Mouse (Mus musculus) macrophage (primary cell): ENCODE data around the gene Kcna2. TPM values are rescaled to one million over a fixed set of nuclear protein-coding genes. Genes with fewer than 3 reads are reported as not detected.

Experiments
- H3K27ac ChIP-seq: fragments of 350-480 bp; formaldehyde crosslinking; 2 replicates; pipeline ENCODE4 v1.9.0; 2021
- H3K36me3 ChIP-seq: fragments of 350-480 bp; formaldehyde crosslinking; 2 replicates; pipeline ENCODE4 v1.9.0; 2021; ENCODE audit errors: inconsistent target
- H3K4me3 ChIP-seq: fragments of 350-480 bp; formaldehyde crosslinking; 2 replicates; pipeline ENCODE4 v1.9.0; 2021; ENCODE audit errors: inconsistent target
- H3K79me2 ChIP-seq: fragments of 350-480 bp; formaldehyde crosslinking; 2 replicates; pipeline ENCODE4 v1.9.0; 2021; ENCODE audit errors: inconsistent target
- WGBS: methylation state at CpG from one replicate; pipeline ENCODE4 v1.1.7; 2026; ENCODE audit warnings: inconsistent platforms; ENCODE audit not compliant: missing documents; 5-methylcytosine and 5-hydroxymethylcytosine counted together
- polyA plus RNA-seq: library from polyadenylated mRNA; stranded (reverse); fragments of 250-400 nt; gene quantifications from 3 replicates; pipeline ENCODE4 v1.2.4, GENCODE M21; 2018; ENCODE audit warnings: inconsistent platforms

The Kcna2 gene
- polyA plus RNA-seq, 1 experiment from 2014 or later = 0.29 TPM

GRCm38 (mm10) chr3:107114941-107115340 lies 14.0 kb downstream of the Kcna2 start:
- no peaks in the 10 kb centered on the region for H3K36me3 ChIP-seq

GRCm38 (mm10) chr3:107115746-107116145 lies 14.8 kb downstream of the Kcna2 start:
- H3K27ac ChIP-seq = no peak overlapping the region
- H3K4me3 ChIP-seq = no peak overlapping the region
- H3K36me3 ChIP-seq = no peaks in the 10 kb centered on the region
- no peaks in the 10 kb centered on the region for H3K79me2 ChIP-seq
- 73% methylated on average over 2 of the region's 2 CpGs for WGBS

More at GRCm38 (mm10) chr3:107114941-107115340, 14.0 kb downstream of the Kcna2 start:
- H3K79me2 ChIP-seq = no peaks in the 10 kb centered on the region
- no peak overlapping the region for H3K27ac ChIP-seq
- 88% methylated on average over 2 of the region's 2 CpGs for WGBS
- no peak overlapping the region for H3K4me3 ChIP-seq

GRCm38 (mm10) chr3:107119864-107120564 lies 19.1 kb downstream of the Kcna2 start:
- WGBS = 6% methylated on average over 2 of the region's 2 CpGs
- H3K4me3 ChIP-seq = no peak overlapping the region
- no peak overlapping the region for H3K27ac ChIP-seq
- H3K36me3 ChIP-seq = no peaks in the 10 kb centered on the region
- no peaks in the 10 kb centered on the region for H3K79me2 ChIP-seq

GRCm38 (mm10) chr3:107122306-107122705 lies 21.4 kb downstream of the Kcna2 start:
- Histone ChIP-seq H3K36me3 (no peaks in the 10 kb centered on the region), H3K79me2 (no peaks in the 10 kb centered on the region), H3K4me3 (no peak overlapping the region), H3K27ac (no peak overlapping the region)

- Histone ChIP-seq H3K27ac (no peak overlapping the region), H3K4me3 (no peak overlapping the region), H3K79me2 (no peaks in the 10 kb centered on the region), H3K36me3 (no peaks in the 10 kb centered on the region)
- WGBS = 94% methylated on average over 1 of the region's 1 CpGs
Measured at GRCm38 (mm10) chr3:107127667-107128066, 26.7 kb downstream of the Kcna2 start.

- Histone ChIP-seq H3K27ac (no peak overlapping the region), H3K4me3 (no peak overlapping the region), H3K79me2 (no peaks in the 10 kb centered on the region), H3K36me3 (no peaks in the 10 kb centered on the region)
- 88% methylated on average over 3 of the region's 3 CpGs for WGBS
Measured at GRCm38 (mm10) chr3:107128421-107128820, 27.5 kb downstream of the Kcna2 start.

GRCm38 (mm10) chr3:107129251-107129650 lies 28.3 kb downstream of the Kcna2 start:
- H3K4me3 ChIP-seq = no peak overlapping the region
- no peak overlapping the region for H3K27ac ChIP-seq
- no peaks in the 10 kb centered on the region for H3K36me3 ChIP-seq
- no peaks in the 10 kb centered on the region for H3K79me2 ChIP-seq
- 90% methylated on average over 2 of the region's 2 CpGs for WGBS

- H3K79me2 ChIP-seq = no peaks in the 10 kb centered on the region
- no peaks in the 10 kb centered on the region for H3K36me3 ChIP-seq
- no peak overlapping the region for H3K27ac ChIP-seq
- H3K4me3 ChIP-seq = no peak overlapping the region
- WGBS = 92% methylated on average over 4 of the region's 4 CpGs
Measured at GRCm38 (mm10) chr3:107130661-107131326, 29.8 kb downstream of the Kcna2 start.

GRCm38 (mm10) chr3:107131846-107132245 lies 30.9 kb downstream of the Kcna2 start:
- Histone ChIP-seq H3K79me2 (no peaks in the 10 kb centered on the region), H3K27ac (no peak overlapping the region), H3K4me3 (no peak overlapping the region), H3K36me3 (no peaks in the 10 kb centered on the region)
- WGBS = 86% methylated on average over 6 of the region's 6 CpGs

- Histone ChIP-seq H3K79me2 (no peaks in the 10 kb centered on the region), H3K36me3 (no peaks in the 10 kb centered on the region), H3K4me3 (no peak overlapping the region), H3K27ac (no peak overlapping the region)
- 91% methylated on average over 6 of the region's 6 CpGs for WGBS
Measured at GRCm38 (mm10) chr3:107132651-107133050, 31.7 kb downstream of the Kcna2 start.

GRCm38 (mm10) chr3:107134457-107134856 lies 33.5 kb downstream of the Kcna2 start:
- H3K36me3 ChIP-seq = no peaks in the 10 kb centered on the region
- no peak overlapping the region for H3K4me3 ChIP-seq
- WGBS = 81% methylated on average over 3 of the region's 3 CpGs
- no peaks in the 10 kb centered on the region for H3K79me2 ChIP-seq
- H3K27ac ChIP-seq = no peak overlapping the region

GRCm38 (mm10) chr3:107147126-107147525 lies 46.2 kb downstream of the Kcna2 start:
- WGBS = 98% methylated on average over 7 of the region's 7 CpGs

GRCm38 (mm10) chr3:107149006-107149405 lies 48.1 kb downstream of the Kcna2 start:
- WGBS = 58% methylated on average over 3 of the region's 3 CpGs

More at GRCm38 (mm10) chr3:107147126-107147525, 46.2 kb downstream of the Kcna2 start:
- Histone ChIP-seq H3K27ac (no peak overlapping the region), H3K79me2 (no peaks in the 10 kb centered on the region), H3K4me3 (no peak overlapping the region), H3K36me3 (no peaks in the 10 kb centered on the region)

GRCm38 (mm10) chr3:107150469-107150868 lies 49.5 kb downstream of the Kcna2 start:
- 74% methylated on average over 3 of the region's 3 CpGs for WGBS
- H3K4me3 ChIP-seq = no peak overlapping the region

More at GRCm38 (mm10) chr3:107149006-107149405, 48.1 kb downstream of the Kcna2 start:
- H3K36me3 ChIP-seq = no peaks in the 10 kb centered on the region
- no peaks in the 10 kb centered on the region for H3K79me2 ChIP-seq
- H3K4me3 ChIP-seq = no peak overlapping the region
- H3K27ac ChIP-seq = no peak overlapping the region

GRCm38 (mm10) chr3:107150872-107151540 lies 50.1 kb downstream of the Kcna2 start:
- H3K27ac ChIP-seq = no peak overlapping the region
- WGBS = 80% methylated on average over 7 of the region's 7 CpGs
- H3K36me3 ChIP-seq = no peaks in the 10 kb centered on the region
- no peaks in the 10 kb centered on the region for H3K79me2 ChIP-seq
- no peak overlapping the region for H3K4me3 ChIP-seq

More at GRCm38 (mm10) chr3:107150469-107150868, 49.5 kb downstream of the Kcna2 start:
- Histone ChIP-seq H3K27ac (no peak overlapping the region), H3K36me3 (no peaks in the 10 kb centered on the region), H3K79me2 (no peaks in the 10 kb centered on the region)
